Mouse (Mus musculus) thymus, adult 2 months (tissue): ENCODE data around the gene Sdc1. TPM values are rescaled to one million over a fixed set of nuclear protein-coding genes. Genes with fewer than 3 reads are reported as not detected.

Source experiments
- DNase-seq: peaks from one replicate; pipeline ENCODE4 v3.0.0; 2021
- H3K27ac ChIP-seq: fragments of 200-500 bp; 2 replicates; pipeline ENCODE4 v1.5.1; 2012; ENCODE audit warnings: low read length, control low read depth; ENCODE audit not compliant: control insufficient read depth, insufficient read depth
- H3K27me3 ChIP-seq: fragments of 200-500 bp; 2 replicates; pipeline ENCODE4 v1.6.1; 2012; ENCODE audit warnings: mild to moderate bottlenecking, low read length, moderate library complexity, mixed read lengths; ENCODE audit not compliant: control insufficient read depth, insufficient read depth
- H3K36me3 ChIP-seq: fragments of 200-500 bp; 2 replicates; pipeline ENCODE4 v1.6.1; 2012; ENCODE audit warnings: mild to moderate bottlenecking, low read length, moderate library complexity; ENCODE audit not compliant: control insufficient read depth, insufficient read depth
- H3K4me1 ChIP-seq: fragments of 200-500 bp; replicated peaks from 2 replicates; pipeline ENCODE4 v1.6.1; 2012; ENCODE audit warnings: low read length; ENCODE audit not compliant: control insufficient read depth, insufficient read depth
- H3K4me3 ChIP-seq: fragments of 200-500 bp; 2 replicates; pipeline ENCODE4 v1.5.1; 2012; ENCODE audit warnings: mild to moderate bottlenecking, low read length, control low read depth, moderate library complexity; ENCODE audit not compliant: control insufficient read depth, insufficient read depth
- CTCF ChIP-seq: fragments of 200-500 bp; IDR thresholded peaks from 2 replicates; pipeline ENCODE4 v1.5.1; 2012; ENCODE audit warnings: mild to moderate bottlenecking, control low read depth, low read length, moderate library complexity, borderline replicate concordance; ENCODE audit not compliant: control insufficient read depth, poor library complexity, insufficient read depth; ENCODE audit errors: extremely low read depth
- POLR2A ChIP-seq: fragments of 200-500 bp; IDR thresholded peaks from 2 replicates; pipeline ENCODE4 v1.6.1; 2012; ENCODE audit warnings: mild to moderate bottlenecking, low read length, control low read depth, moderate library complexity; ENCODE audit not compliant: control insufficient read depth, poor library complexity, insufficient read depth; ENCODE audit errors: extremely low read depth
- WGBS: fragments of 180-500 bp; shearing (Covaris S2); methylation state at CpG from one replicate; pipeline ENCODE4 v1.1.7; 2018; 5-methylcytosine and 5-hydroxymethylcytosine counted together
- polyA plus RNA-seq: library from polyadenylated mRNA; depleted of rRNA; stranded (reverse); fragments of >200 nt; gene quantifications from 2 replicates; pipeline ENCODE4 v1.2.3, GENCODE M21; 2012

The Sdc1 gene
- polyA plus RNA-seq, 1 experiment, result 28.9 TPM

DNA sequence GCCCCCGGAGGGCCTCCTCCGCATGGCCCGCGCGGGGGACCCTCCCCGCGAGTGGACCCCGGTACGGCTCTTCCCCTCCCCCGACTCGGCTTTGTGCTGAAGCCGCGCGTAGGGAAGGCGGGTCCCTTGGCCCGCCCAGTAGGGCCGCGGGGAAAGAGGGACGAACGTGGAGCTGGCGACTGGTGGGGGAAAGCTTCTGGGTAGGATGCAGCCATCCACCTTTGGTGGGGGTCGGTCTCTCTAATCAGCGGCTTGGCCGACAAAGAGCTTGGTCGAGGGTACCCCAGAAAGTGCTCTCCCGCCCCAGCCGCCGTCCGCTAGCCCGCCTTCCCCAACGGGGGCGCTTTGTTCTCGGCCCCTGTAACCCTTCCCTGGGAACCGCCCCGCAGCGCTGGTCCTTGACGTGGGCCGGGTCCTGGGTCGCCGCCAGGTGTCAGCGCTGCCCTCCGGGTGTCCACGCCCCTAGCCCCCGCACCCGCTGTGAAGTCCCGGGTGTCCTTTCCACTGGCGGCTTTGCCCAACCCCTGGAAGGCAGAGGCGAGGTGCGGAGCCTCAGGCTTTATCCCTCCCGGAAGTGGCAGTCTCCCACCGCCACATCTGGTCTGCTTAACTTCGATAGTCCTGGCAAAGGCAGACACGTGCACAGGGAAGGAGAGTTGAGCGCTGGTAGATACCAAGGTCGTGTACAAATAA, 1.5 kb downstream of the Sdc1 start:
- Histone ChIP-seq H3K36me3 (no peaks in the 10 kb centered on the region), H3K4me3 (peak overlapping the region; percentile 47), H3K27ac (no peak overlapping the region), H3K4me1 (peaks cover 22% of the 10 kb centered on the region), H3K27me3 (peaks cover 2% of the 10 kb centered on the region)
- 2% methylated on average over 54 of the region's 55 CpGs for WGBS
- peak; percentile 38 for DNase-seq
- no peak for TF ChIP-seq POLR2A
- TF ChIP-seq CTCF, result no peak

DNA sequence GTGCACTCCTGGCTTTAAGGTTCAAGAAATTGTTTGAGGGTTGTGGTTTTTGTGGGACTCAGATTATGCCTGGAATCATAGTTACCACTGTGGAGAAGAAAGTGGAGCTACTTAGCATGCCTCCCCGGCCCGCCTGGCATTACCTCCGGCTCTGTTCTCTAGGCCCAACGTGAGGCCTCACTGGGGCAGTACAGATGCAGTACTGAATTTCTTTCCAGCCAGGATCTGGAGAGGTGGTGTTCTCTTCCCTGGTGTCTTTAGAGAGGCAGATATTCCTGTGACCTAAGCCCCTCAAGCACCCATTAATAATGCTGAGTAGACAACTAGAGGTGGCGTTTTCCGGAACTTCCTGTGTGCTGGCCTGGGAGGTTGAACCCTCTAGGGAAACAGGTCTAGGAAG, 2.2 kb downstream of the Sdc1 start:
- no peak overlapping the region for H3K4me3 ChIP-seq
- no peak overlapping the region for H3K27ac ChIP-seq
- DNase-seq, result no peak
- peaks cover 22% of the 10 kb centered on the region for H3K4me1 ChIP-seq
- TF ChIP-seq POLR2A (no peak), CTCF (no peak)
- H3K36me3 ChIP-seq, result no peaks in the 10 kb centered on the region
- peaks cover 2% of the 10 kb centered on the region for H3K27me3 ChIP-seq
- WGBS, result 92% methylated on average over 6 of the region's 6 CpGs

DNA sequence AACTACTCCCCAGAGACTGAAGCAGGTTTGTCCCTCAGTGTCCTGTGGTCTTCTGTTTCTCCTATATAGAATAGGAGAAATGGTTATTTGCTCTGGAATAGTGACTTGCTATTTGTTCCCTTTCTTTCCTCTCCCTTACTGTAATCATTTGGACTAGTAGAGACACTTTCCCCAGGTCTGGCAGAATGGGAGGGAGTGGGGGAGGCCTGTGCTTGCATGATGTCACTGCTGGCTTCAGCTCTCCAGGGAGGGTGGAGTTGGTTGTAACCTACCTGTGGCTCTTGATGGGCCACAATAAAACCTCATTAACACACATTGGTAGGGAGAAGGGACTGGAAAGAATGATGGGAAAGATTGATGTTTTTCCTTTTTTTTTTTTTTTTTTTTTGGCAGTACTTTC, 3.1 kb downstream of the Sdc1 start:
- TF ChIP-seq CTCF (no peak), POLR2A (no peak)
- no peak for DNase-seq
- no peak overlapping the region for H3K4me3 ChIP-seq
- peaks cover 22% of the 10 kb centered on the region for H3K4me1 ChIP-seq
- no peak overlapping the region for H3K27ac ChIP-seq
- no peaks in the 10 kb centered on the region for H3K36me3 ChIP-seq
- peaks cover 2% of the 10 kb centered on the region for H3K27me3 ChIP-seq

GRCm38 (mm10) chr12:8776206-8776605, 5.1 kb downstream of the Sdc1 start:
- no peak overlapping the region for H3K27ac ChIP-seq
- peaks cover 30% of the 10 kb centered on the region for H3K4me1 ChIP-seq
- WGBS, result 96% methylated on average over 7 of the region's 7 CpGs
- H3K36me3 ChIP-seq, result no peaks in the 10 kb centered on the region
- H3K27me3 ChIP-seq, result no peaks in the 10 kb centered on the region; the same call in 1 of the 2 replicates
- no peak overlapping the region for H3K4me3 ChIP-seq
- no peak for DNase-seq
- TF ChIP-seq CTCF, result no peak
- TF ChIP-seq POLR2A, result no peak

DNA sequence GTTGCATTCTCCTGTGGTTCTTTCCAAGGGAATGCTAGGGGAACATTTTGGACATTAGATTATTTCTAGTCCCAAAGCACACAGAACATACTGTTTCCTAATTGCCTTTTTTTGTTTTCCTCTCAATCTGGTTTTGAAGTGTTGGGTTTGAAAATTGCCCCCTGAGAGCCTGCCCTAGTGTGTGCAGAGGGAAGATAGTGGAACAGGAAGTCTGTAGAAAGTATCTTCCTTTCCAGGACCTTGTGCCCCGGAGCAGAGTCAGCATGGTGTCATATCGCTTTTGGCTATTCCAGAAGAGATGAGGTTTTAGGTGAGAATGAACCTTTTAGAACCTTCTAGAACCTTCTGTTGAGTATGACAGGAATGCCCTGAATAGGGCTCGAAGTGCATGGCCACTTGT, 5.6 kb downstream of the Sdc1 start:
- Histone ChIP-seq H3K27me3 (no peaks in the 10 kb centered on the region; the same call in 1 of the 2 replicates), H3K36me3 (no peaks in the 10 kb centered on the region), H3K27ac (no peak overlapping the region), H3K4me3 (no peak overlapping the region), H3K4me1 (peaks cover 30% of the 10 kb centered on the region)
- 72% methylated on average over 3 of the region's 3 CpGs for WGBS
- no peak for DNase-seq
- TF ChIP-seq POLR2A, result no peak

GRCm38 (mm10) chr12:8778106-8778505, 7.0 kb downstream of the Sdc1 start:
- no peaks in the 10 kb centered on the region for H3K36me3 ChIP-seq
- peaks cover 16% of the 10 kb centered on the region for H3K4me1 ChIP-seq
- 92% methylated on average over 7 of the region's 7 CpGs for WGBS
- no peaks in the 10 kb centered on the region for H3K27me3 ChIP-seq
- H3K4me3 ChIP-seq, result no peak overlapping the region
- TF ChIP-seq CTCF (no peak), POLR2A (no peak)
- no peak overlapping the region for H3K27ac ChIP-seq
- DNase-seq, result no peak

- Histone ChIP-seq H3K36me3 (no peaks in the 10 kb centered on the region), H3K27ac (no peak overlapping the region), H3K27me3 (no peaks in the 10 kb centered on the region), H3K4me1 (peaks cover 16% of the 10 kb centered on the region), H3K4me3 (no peak overlapping the region)
- no peak for DNase-seq
- WGBS, result 90% methylated on average over 4 of the region's 4 CpGs
- TF ChIP-seq POLR2A (no peak), CTCF (no peak)
Measured at GRCm38 (mm10) chr12:8779851-8780250, 8.7 kb downstream of the Sdc1 start.
